8 mouse cellular contexts compared by ENCODE assay signal in genomic region chr4:66403708-66404200, GRCm38 (mm10). TPM values are rescaled to one million over a fixed set of nuclear protein-coding genes. Genes with fewer than 3 reads are reported as not detected.
DNase-seq lines count a peak whose midpoint lies in the region; ATAC-seq and TF ChIP-seq lines count a peak whose summit lies in the region.

No protein-coding gene starts in this region.

- 0% methylated on average over 40 of the region's 51 CpGs for WGBS in heart, embryonic 11.5 days (ENCODE audit: insufficient replicate concordance)
- WGBS in forebrain, embryonic 10.5 days, result 2% methylated on average over 51 of the region's 51 CpGs
- WGBS in intestine, embryonic 14.5 days, result under 1% methylated on average over 42 of the region's 51 CpGs
- 2% methylated on average over 31 of the region's 51 CpGs for WGBS in liver, postnatal 0 days (ENCODE audit: insufficient replicate concordance)
- 4% methylated on average over 51 of the region's 51 CpGs for WGBS in thymus, adult 2 months

- no peak for TF ChIP-seq CTCF in liver, postnatal 0 days (IDR thresholded peaks at IDR 0.05; ENCODE audit: low read depth)
- no peak for TF ChIP-seq CTCF in thymus, adult 2 months (IDR thresholded peaks at IDR 0.05; ENCODE audit: borderline replicate concordance, control insufficient read depth, extremely low read depth, insufficient read depth, low read length, poor library complexity)

- H3K27ac ChIP-seq in heart, embryonic 11.5 days (ENCODE audit: low read depth, low read length), result no peak overlapping the region
- H3K27ac ChIP-seq in forebrain, embryonic 10.5 days, result peak overlapping the region; percentile 85
- H3K27ac ChIP-seq in intestine, embryonic 14.5 days (ENCODE audit: low read depth), result no peak overlapping the region
- H3K27ac ChIP-seq in liver, postnatal 0 days (ENCODE audit: low read depth), result no peak overlapping the region
- H3K27ac ChIP-seq in thymus, adult 2 months (ENCODE audit: control insufficient read depth, insufficient read depth, low read length), result no peak overlapping the region

- H3K4me1 ChIP-seq in heart, embryonic 11.5 days (ENCODE audit: control insufficient read depth, insufficient read depth, low read length), result no peaks in the 10 kb centered on the region; the same call in 1 of the 2 replicates
- peaks cover 31% of the 10 kb centered on the region for H3K4me1 ChIP-seq in forebrain, embryonic 10.5 days
- H3K4me1 ChIP-seq in intestine, embryonic 14.5 days (replicated peaks; ENCODE audit: control insufficient read depth, insufficient read depth, low read length), result no peaks in the 10 kb centered on the region; the same call in 1 of the 2 replicates
- no peaks in the 10 kb centered on the region for H3K4me1 ChIP-seq in liver, postnatal 0 days (ENCODE audit: insufficient read depth)
- no peaks in the 10 kb centered on the region for H3K4me1 ChIP-seq in thymus, adult 2 months (replicated peaks; ENCODE audit: control insufficient read depth, insufficient read depth, low read length)

- no peak for DNase-seq in heart, adult 9 months (ENCODE audit: low spot score in 2 of 2)
- peak; percentile 53 for DNase-seq in brain, adult 2 months (ENCODE audit: low read depth, low spot score)
- DNase-seq in forebrain, embryonic 10.5 days (ENCODE audit: extremely low spot score, low spot score), result peak; percentile 55
- DNase-seq in intestine, embryonic 14.5 days (ENCODE audit: low spot score), result peak; percentile 72
- peak; percentile 14 for DNase-seq in liver, postnatal 0 days
- peak; percentile 43 for DNase-seq in right cerebral cortex, postnatal 14 days
- DNase-seq in thymus, adult 2 months, result no peak

- TF ChIP-seq POLR2A in thymus, adult 2 months (IDR thresholded peaks at IDR 0.05; ENCODE audit: control insufficient read depth, extremely low read depth, insufficient read depth, low read length, poor library complexity), result no peak

- H3K4me3 ChIP-seq in heart, embryonic 11.5 days (ENCODE audit: low read depth, low read length), result peak overlapping the region; percentile 69
- H3K4me3 ChIP-seq in forebrain, embryonic 10.5 days, result peak overlapping the region; percentile 87
- peak overlapping the region; percentile 58 for H3K4me3 ChIP-seq in intestine, embryonic 14.5 days (ENCODE audit: low read depth, low read length)
- H3K4me3 ChIP-seq in liver, postnatal 0 days (ENCODE audit: low read depth, low read length), result peak overlapping the region; percentile 40
- no peak overlapping the region for H3K4me3 ChIP-seq in thymus, adult 2 months (ENCODE audit: control insufficient read depth, insufficient read depth, low read length)

- H3K36me3 ChIP-seq in heart, embryonic 11.5 days (ENCODE audit: control insufficient read depth, insufficient read depth, low read length), result no peaks in the 10 kb centered on the region
- no peaks in the 10 kb centered on the region for H3K36me3 ChIP-seq in forebrain, embryonic 10.5 days (replicated peaks)
- no peaks in the 10 kb centered on the region for H3K36me3 ChIP-seq in intestine, embryonic 14.5 days (ENCODE audit: control insufficient read depth, insufficient read depth, low read length)
- no peaks in the 10 kb centered on the region for H3K36me3 ChIP-seq in liver, postnatal 0 days (replicated peaks; ENCODE audit: insufficient read depth, low read length)
- no peaks in the 10 kb centered on the region for H3K36me3 ChIP-seq in thymus, adult 2 months (ENCODE audit: control insufficient read depth, insufficient read depth, low read length)

- peaks cover 44% of the 10 kb centered on the region for H3K27me3 ChIP-seq in heart, embryonic 11.5 days (ENCODE audit: control insufficient read depth, insufficient read depth, low read length)
- H3K27me3 ChIP-seq in forebrain, embryonic 10.5 days (ENCODE audit: poor library complexity, severe bottlenecking), result peaks cover 58% of the 10 kb centered on the region
- H3K27me3 ChIP-seq in intestine, embryonic 14.5 days (replicated peaks; ENCODE audit: control insufficient read depth, insufficient read depth, low read length), result peaks cover 59% of the 10 kb centered on the region
- peaks cover 35% of the 10 kb centered on the region for H3K27me3 ChIP-seq in liver, postnatal 0 days (ENCODE audit: insufficient read depth, low read length)
- H3K27me3 ChIP-seq in thymus, adult 2 months (ENCODE audit: control insufficient read depth, insufficient read depth, low read length), result peaks cover 5% of the 10 kb centered on the region

- peak overlapping the region; percentile 98 for H3K4me2 ChIP-seq in heart, embryonic 11.5 days
- peak overlapping the region; percentile 97 for H3K4me2 ChIP-seq in intestine, embryonic 14.5 days (ENCODE audit: low read length)
- peak overlapping the region; percentile 68 for H3K4me2 ChIP-seq in liver, postnatal 0 days (ENCODE audit: low read depth, low read length)

- H3K9me3 ChIP-seq in heart, embryonic 11.5 days (replicated peaks; ENCODE audit: control insufficient read depth, low read length), result no peaks in the 10 kb centered on the region
- H3K9me3 ChIP-seq in forebrain, embryonic 10.5 days, result no peaks in the 10 kb centered on the region
- no peaks in the 10 kb centered on the region for H3K9me3 ChIP-seq in intestine, embryonic 14.5 days (ENCODE audit: control insufficient read depth, low read length)
- no peaks in the 10 kb centered on the region for H3K9me3 ChIP-seq in liver, postnatal 0 days (ENCODE audit: low read length)

- H3K9ac ChIP-seq in heart, embryonic 11.5 days (ENCODE audit: low read depth, low read length), result peak overlapping the region; percentile 52; the same call in 1 of the 2 replicates
- H3K9ac ChIP-seq in intestine, embryonic 14.5 days (ENCODE audit: low read length), result peak overlapping the region; percentile 50
- no peak overlapping the region for H3K9ac ChIP-seq in liver, postnatal 0 days (replicated peaks)

- ATAC-seq in heart, embryonic 11.5 days (replicated peaks; ENCODE audit: insufficient number of reproducible peaks, low FRiP score, low TSS enrichment), result 0 out of 2 replicates have a peak, but pooled peaks have one; percentile 24
- ATAC-seq in intestine, embryonic 14.5 days (replicated peaks; ENCODE audit: low FRiP score, low TSS enrichment, low read depth), result peak; percentile 51
- ATAC-seq in liver, postnatal 0 days, result no peak

- TF ChIP-seq EP300 in liver, postnatal 0 days (IDR thresholded peaks at IDR 0.05; ENCODE audit: low read depth), result no peak

RNA-seq across cellular contexts. Expression of gene Astn2, which starts 0.7 kb away (rescaled TPM):
- polyA plus RNA-seq in heart, embryonic 11.5 days (2014; fragmentation: Nextera tagmentation; extraction: Ambion mirVana), result 0.04 and 0.14 TPM in 2 replicates
- polyA plus RNA-seq in forebrain, embryonic 10.5 days (2016; fragmentation: Nextera tagmentation; extraction: Ambion mirVana), result 0.21 and 0.27 TPM in 2 replicates
- 0.67 and 0.96 TPM in 2 replicates for polyA plus RNA-seq in intestine, embryonic 14.5 days (2014; fragmentation: Nextera tagmentation; extraction: Ambion mirVana)
- polyA plus RNA-seq in liver, postnatal 0 days (2015; fragmentation: Nextera tagmentation; extraction: Ambion mirVana), result 0.02 TPM in 1 of 2 replicates, not detected in the other
- 0.38 and 0.65 TPM in 2 replicates for polyA plus RNA-seq in thymus, adult 2 months (2012; rRNA removed)

Comparison
In these comparisons a context has a peak if more than half of its experiments do, and no peak if none do; other contexts are left out.
1. DNase-seq: peak in brain, adult 2 months (single experiment), forebrain, embryonic 10.5 days (single experiment), intestine, embryonic 14.5 days (single experiment), liver, postnatal 0 days (single experiment) and right cerebral cortex, postnatal 14 days (single experiment); none in heart, adult 9 months (0 of 2) and thymus, adult 2 months (single experiment).
2. Peak in every context shown above with its lines, with median percentiles within 50 percentile points of each other: H3K4me2 ChIP-seq.